Mouse (Mus musculus) forebrain, embryonic 11.5 days (tissue): ENCODE measurements around the gene Sytl3. TPM values are rescaled to one million over a fixed set of nuclear protein-coding genes. Genes with fewer than 3 reads are reported as not detected.

Experiments
- ATAC-seq: fragments of 200-750 bp; cut with Nextera tagmentation; replicated peaks from 2 replicates; pipeline ENCODE4 v1.8.0; 2017; ENCODE audit warnings: moderate TSS enrichment; ENCODE audit not compliant: low FRiP score
- DNase-seq: peaks from one replicate; pipeline ENCODE4 v3.0.0-alpha.2; 2017; ENCODE audit warnings: low spot score
- H3K27ac ChIP-seq: fragments of 300-500 bp; sonication (generic); 2 replicates; pipeline ENCODE4 v1.5.1; 2014; ENCODE audit warnings: low read depth, low read length
- H3K27me3 ChIP-seq: fragments of 300-500 bp; sonication (generic); 2 replicates; pipeline ENCODE4 v1.6.1; 2014; ENCODE audit warnings: mild to moderate bottlenecking, low read length, mixed read lengths; ENCODE audit not compliant: control insufficient read depth, insufficient read depth
- H3K36me3 ChIP-seq: fragments of 300-500 bp; sonication (generic); 2 replicates; pipeline ENCODE4 v1.6.1; 2014; ENCODE audit warnings: mild to moderate bottlenecking, low read length, moderate library complexity, mixed read lengths; ENCODE audit not compliant: control insufficient read depth, insufficient read depth
- H3K4me1 ChIP-seq: fragments of 300-500 bp; sonication (generic); replicated peaks from 2 replicates; pipeline ENCODE4 v1.6.1; 2014; ENCODE audit warnings: low read length, mixed read lengths; ENCODE audit not compliant: control insufficient read depth, insufficient read depth
- H3K4me2 ChIP-seq: fragments of 300-500 bp; sonication (generic); 2 replicates; pipeline ENCODE4 v1.6.1; 2014; ENCODE audit warnings: low read depth, mild to moderate bottlenecking, low read length, moderate library complexity, mixed read lengths; ENCODE audit not compliant: severe bottlenecking
- H3K4me3 ChIP-seq: fragments of 300-500 bp; sonication (generic); 2 replicates; pipeline ENCODE4 v1.5.1; 2014; ENCODE audit warnings: low read depth, low read length
- H3K9ac ChIP-seq: fragments of 300-500 bp; sonication (generic); 2 replicates; pipeline ENCODE4 v1.6.1; 2014; ENCODE audit warnings: low read length
- H3K9me3 ChIP-seq: fragments of 300-500 bp; sonication (generic); 2 replicates; pipeline ENCODE4 v1.6.1; 2016; ENCODE audit warnings: low read length, mixed read lengths; ENCODE audit not compliant: control insufficient read depth
- WGBS: fragments of 180-500 bp; shearing (Covaris S2); extraction: QIAGEN DNeasy Blood & Tissue Kit; methylation state at CpG from one replicate; pipeline ENCODE4 v1.1.7; 2014; 5-methylcytosine and 5-hydroxymethylcytosine counted together
- polyA plus RNA-seq: library from polyadenylated mRNA; unstranded; fragments of >200 nt; fragmentation: Nextera tagmentation; extraction: Ambion mirVana; gene quantifications from 2 replicates; pipeline ENCODE4 v1.2.1, GENCODE M21; 2014

Sytl3 gene
- polyA plus RNA-seq, 1 experiment from 2014 or later = not detected

DNA sequence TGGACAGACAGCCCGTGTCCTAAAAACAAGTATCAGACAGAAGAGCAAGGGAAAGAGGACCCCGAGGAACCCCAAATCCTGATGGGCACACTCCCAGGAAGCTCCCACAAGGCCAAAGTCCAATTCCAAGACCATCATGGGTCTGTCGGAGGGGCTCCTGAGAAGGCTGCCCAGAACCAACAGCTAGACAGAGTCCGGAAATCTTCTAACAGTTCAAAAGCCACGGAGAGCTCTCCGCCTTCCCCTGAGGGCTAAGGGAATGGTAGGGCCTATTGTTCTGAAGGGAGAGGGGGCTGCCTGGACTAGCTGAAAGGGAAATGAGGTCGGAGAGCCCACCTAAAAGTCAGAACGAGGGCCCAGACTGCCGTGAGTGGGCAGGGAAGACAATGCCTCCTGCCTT is 85.5 kb downstream of the Sytl3 start:
- Histone ChIP-seq H3K9ac (no peak overlapping the region), H3K4me3 (no peak overlapping the region), H3K9me3 (no peaks in the 10 kb centered on the region), H3K36me3 (peaks cover under 1% of the 10 kb centered on the region; the same call in 1 of the 2 replicates), H3K4me1 (peaks cover 17% of the 10 kb centered on the region), H3K27ac (no peak overlapping the region), H3K4me2 (no peak overlapping the region), H3K27me3 (no peaks in the 10 kb centered on the region)
- ATAC-seq (no peak), DNase-seq (peak; percentile 32)
- WGBS = 60% methylated on average over 9 of the region's 9 CpGs

DNA sequence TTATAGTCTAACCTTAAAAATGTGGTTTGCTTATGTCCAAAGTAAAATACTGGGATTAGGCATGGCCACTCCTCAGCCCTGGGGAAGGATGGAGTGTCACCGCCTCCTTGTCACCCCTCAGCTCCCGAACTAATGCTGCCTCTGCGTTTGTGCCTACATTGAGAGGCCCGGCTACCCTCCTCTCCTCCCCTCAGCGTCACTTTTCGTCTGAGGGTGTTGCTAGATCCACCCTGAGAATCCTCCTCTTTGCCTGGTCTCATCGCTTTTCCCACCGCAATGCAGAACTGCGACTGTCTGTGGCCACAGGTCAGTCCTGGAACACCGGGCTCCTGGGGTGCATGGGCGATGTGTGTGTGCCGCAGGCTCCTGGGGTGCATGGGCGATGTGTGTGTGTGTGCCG is 86.0 kb downstream of the Sytl3 start:
- peak; percentile 43 for DNase-seq
- ATAC-seq = no peak
- H3K9ac ChIP-seq = no peak overlapping the region
- peaks cover 17% of the 10 kb centered on the region for H3K4me1 ChIP-seq
- 91% methylated on average over 14 of the region's 14 CpGs for WGBS
- no peak overlapping the region for H3K4me2 ChIP-seq
- H3K4me3 ChIP-seq = no peak overlapping the region
- H3K27ac ChIP-seq = no peak overlapping the region
- H3K36me3 ChIP-seq = no peaks in the 10 kb centered on the region; the same call in 1 of the 2 replicates
- no peaks in the 10 kb centered on the region for H3K9me3 ChIP-seq
- H3K27me3 ChIP-seq = no peaks in the 10 kb centered on the region

DNA sequence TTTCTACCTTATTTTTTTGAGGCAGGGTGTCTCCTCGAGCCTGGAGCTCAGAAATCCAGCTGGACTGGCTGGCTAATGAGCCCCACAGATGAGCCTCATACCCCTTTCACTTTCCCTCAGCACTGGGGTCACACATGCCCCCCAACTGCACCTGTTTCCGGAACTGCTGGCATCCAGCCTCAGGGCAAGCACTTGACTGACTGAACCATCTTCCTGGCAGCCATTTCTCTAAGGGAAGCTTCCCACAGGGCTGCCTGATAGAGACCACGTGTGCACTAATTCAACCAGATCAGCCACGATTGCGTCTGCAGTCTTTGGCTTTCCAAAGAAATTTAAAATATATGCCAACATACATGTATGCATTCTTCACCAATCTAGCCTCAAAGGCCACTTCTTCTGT is 86.6 kb downstream of the Sytl3 start:
- H3K9ac ChIP-seq = no peak overlapping the region
- ATAC-seq = 0 out of 2 replicates have a peak, but pooled peaks have one; percentile 22
- no peaks in the 10 kb centered on the region for H3K9me3 ChIP-seq
- DNase-seq = peak; percentile 45
- no peaks in the 10 kb centered on the region; the same call in 1 of the 2 replicates for H3K36me3 ChIP-seq
- peak overlapping the region; percentile 64 for H3K27ac ChIP-seq
- H3K4me1 ChIP-seq = peaks cover 17% of the 10 kb centered on the region
- H3K27me3 ChIP-seq = no peaks in the 10 kb centered on the region
- 65% methylated on average over 5 of the region's 5 CpGs for WGBS
- H3K4me2 ChIP-seq = 0 out of 2 replicates have a peak overlapping the region, but pooled peaks have one; percentile 5
- H3K4me3 ChIP-seq = no peak overlapping the region

DNA sequence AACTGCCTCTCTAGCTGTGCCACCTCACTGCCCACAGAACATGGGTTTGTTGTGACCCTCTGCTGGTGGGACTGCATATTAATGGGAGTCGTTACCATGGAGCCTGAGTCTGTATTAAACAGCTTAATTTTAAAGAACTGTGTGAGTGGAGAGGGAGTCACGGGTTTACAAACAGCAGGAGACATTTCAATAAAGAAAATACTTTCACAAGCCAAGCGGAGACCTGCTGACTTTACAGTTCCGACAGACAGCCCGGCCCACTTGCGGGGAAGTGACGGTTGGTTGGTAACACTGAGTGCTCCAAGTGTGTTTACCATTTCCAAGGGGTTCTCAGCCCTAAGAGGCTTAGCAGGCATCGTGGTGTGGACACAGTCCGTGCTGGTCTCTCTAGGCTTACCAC is 87.1 kb downstream of the Sytl3 start:
- H3K4me1 ChIP-seq = peaks cover 16% of the 10 kb centered on the region
- no peak overlapping the region for H3K4me3 ChIP-seq
- no peak overlapping the region for H3K9ac ChIP-seq
- peak overlapping the region; percentile 64 for H3K27ac ChIP-seq
- 0 out of 2 replicates have a peak overlapping the region, but pooled peaks have one; percentile 5 for H3K4me2 ChIP-seq
- no peaks in the 10 kb centered on the region for H3K27me3 ChIP-seq
- no peaks in the 10 kb centered on the region for H3K9me3 ChIP-seq
- 39% methylated on average over 9 of the region's 9 CpGs for WGBS
- H3K36me3 ChIP-seq = no peaks in the 10 kb centered on the region; the same call in 1 of the 2 replicates
- ATAC-seq (peak; percentile 79), DNase-seq (peak; percentile 56)

DNA sequence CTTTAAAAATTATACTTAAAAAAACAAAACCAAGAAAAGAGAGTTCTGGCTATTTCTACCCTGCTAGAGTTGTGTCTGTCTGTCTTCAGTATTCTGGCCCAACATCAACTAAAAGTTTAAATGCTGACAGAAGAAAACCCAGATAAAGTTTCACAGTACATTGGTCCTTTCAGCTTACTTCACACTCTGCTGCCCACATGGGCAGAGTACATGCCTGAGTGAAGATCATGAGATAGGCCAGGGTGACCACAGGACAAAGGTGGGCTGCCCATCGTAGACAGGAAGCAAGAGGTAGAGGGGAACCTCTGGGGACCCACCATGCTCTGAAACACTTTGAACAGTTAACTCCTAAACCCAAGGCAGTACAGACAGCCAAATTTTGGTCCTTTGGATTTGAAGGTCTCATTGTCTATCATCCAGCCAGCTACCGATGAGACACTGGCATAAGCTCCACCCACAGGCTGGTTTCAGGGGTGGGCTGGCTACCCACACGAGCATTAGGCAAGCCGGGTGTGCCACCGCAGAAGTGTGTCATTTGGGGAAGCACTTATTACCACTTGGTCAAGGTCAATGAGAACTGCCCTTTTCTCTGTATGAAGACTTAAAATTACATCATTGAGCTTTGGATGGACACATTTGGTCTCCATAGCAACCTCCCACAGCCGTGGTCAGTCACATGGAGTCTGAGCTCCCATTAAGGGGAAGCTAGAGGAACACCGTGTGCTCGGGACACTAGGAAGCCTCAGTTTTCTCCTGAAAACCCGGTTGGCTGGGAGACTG is 87.7 kb downstream of the Sytl3 start:
- Histone ChIP-seq H3K27ac (0 out of 2 replicates have a peak overlapping the region, but pooled peaks have one; percentile 64), H3K9ac (no peak overlapping the region), H3K4me2 (no peak overlapping the region), H3K4me3 (no peak overlapping the region), H3K36me3 (no peaks in the 10 kb centered on the region; the same call in 1 of the 2 replicates), H3K4me1 (peaks cover 16% of the 10 kb centered on the region), H3K27me3 (no peaks in the 10 kb centered on the region), H3K9me3 (no peaks in the 10 kb centered on the region)
- no peak for DNase-seq
- no peak for ATAC-seq
- 75% methylated on average over 9 of the region's 9 CpGs for WGBS

DNA sequence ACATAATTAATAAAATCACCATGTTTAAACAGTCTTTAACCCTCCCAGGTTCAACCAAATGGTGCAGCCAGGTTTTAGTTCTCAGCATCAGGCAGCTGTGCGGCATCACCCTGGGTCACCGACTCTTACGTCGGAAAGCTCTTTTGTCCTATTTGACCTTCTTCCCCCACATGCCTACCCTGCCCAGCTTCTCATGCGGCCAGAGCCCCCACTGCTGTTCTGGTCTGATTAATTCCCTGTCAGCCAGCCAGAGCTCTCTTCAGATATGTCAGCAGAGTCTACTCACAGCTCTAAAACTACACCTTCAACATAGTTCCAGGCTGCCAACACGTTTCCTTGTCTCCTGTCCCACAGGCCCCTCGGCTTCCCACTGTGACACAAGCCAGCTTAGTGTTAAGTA is 88.6 kb downstream of the Sytl3 start:
- peaks cover 16% of the 10 kb centered on the region for H3K4me1 ChIP-seq
- no peaks in the 10 kb centered on the region; the same call in 1 of the 2 replicates for H3K36me3 ChIP-seq

DNA sequence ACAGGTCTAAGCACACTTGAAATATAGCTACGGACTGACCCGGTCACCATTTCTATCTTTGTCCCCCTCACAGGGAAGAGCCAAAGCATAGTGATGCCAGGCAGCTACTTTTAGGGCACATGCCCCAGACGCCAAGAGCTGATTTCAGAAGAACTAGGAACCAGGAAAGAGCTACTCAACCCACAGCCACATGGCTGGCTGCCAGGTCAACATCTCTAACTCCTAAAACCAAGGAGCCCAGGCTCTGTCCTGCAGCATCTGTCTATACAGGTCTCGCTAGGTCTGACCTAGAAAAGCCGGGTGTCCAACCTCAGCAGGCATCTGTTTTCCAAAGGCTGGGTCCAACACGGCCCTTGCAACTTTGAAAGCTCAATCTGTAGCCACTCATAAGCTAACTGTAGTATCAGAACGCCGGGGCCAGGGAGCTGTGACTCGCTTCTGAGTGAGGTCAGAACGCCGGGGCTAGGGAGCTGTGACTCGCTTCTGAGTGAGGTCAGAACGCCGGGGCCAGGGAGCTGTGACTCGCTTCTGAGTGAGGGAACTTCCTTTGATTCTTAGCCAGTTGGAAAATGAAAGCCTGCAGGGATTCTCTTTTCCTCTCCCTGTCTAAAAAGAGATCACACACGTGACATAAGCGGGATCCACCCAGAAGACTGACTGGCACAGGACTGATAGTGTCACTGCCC is 90.0 kb downstream of the Sytl3 start:
- Histone ChIP-seq H3K4me1 (peaks cover 16% of the 10 kb centered on the region), H3K9me3 (no peaks in the 10 kb centered on the region), H3K36me3 (no peaks in the 10 kb centered on the region), H3K27ac (no peak overlapping the region), H3K27me3 (no peaks in the 10 kb centered on the region), H3K4me3 (no peak overlapping the region), H3K9ac (no peak overlapping the region), H3K4me2 (no peak overlapping the region)
- no peak for ATAC-seq
- no peak for DNase-seq
- WGBS = 95% methylated on average over 17 of the region's 17 CpGs

More for the DNA sequence above, 88.6 kb downstream of the Sytl3 start:
- Histone ChIP-seq H3K9ac (no peak overlapping the region), H3K9me3 (no peaks in the 10 kb centered on the region), H3K27ac (no peak overlapping the region), H3K4me3 (no peak overlapping the region), H3K27me3 (no peaks in the 10 kb centered on the region), H3K4me2 (no peak overlapping the region)
- WGBS = 55% methylated on average over 7 of the region's 7 CpGs
- ATAC-seq (no peak), DNase-seq (no peak)

DNA sequence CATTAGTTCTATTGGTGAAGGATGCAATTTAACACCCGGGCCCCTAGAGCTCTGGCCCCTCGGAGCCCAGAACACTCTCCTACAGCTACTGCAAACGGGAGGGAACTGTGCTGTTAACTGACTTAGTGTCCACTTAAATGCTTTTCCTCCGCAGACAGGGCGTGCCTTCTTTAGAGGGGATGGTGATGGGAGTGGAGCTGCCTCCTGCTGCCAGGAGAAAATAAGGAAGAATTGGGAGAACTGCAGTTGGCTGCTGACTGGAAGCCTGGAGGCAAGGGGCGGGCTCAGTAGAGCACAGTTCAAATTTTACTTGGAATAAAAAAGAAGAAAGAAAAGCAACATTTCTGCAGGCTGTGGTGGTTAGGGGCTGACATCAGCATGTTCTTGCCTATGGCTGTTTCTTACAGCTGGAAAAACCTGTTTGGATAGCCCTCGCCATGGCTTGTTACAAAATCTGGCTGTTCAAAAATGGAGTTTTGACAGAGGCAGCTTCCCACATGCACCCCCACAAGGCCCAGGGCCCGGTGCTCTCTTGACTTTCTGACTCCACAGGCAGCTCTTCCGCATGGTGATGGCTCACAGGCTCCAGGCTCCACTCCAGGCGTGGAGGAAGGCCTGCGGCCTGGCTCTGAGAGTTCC is 92.4 kb downstream of the Sytl3 start:
- Histone ChIP-seq H3K9ac (no peak overlapping the region), H3K36me3 (no peaks in the 10 kb centered on the region; the same call in 1 of the 2 replicates), H3K4me3 (no peak overlapping the region), H3K9me3 (no peaks in the 10 kb centered on the region), H3K27ac (no peak overlapping the region), H3K27me3 (no peaks in the 10 kb centered on the region), H3K4me2 (no peak overlapping the region), H3K4me1 (peaks cover 12% of the 10 kb centered on the region)
- ATAC-seq (no peak), DNase-seq (no peak)
- 82% methylated on average over 11 of the region's 11 CpGs for WGBS
